Mouse (Mus musculus) heart, embryonic 14.5 days (tissue): ENCODE data around the gene Fos. TPM values are rescaled to one million over a fixed set of nuclear protein-coding genes. Genes with fewer than 3 reads are reported as not detected.

ENCODE experiments used
- ATAC-seq: fragments of 200-750 bp; cut with Nextera tagmentation; 2 replicates; pipeline ENCODE4 v1.8.0; 2017; ENCODE audit warnings: low read depth, moderate TSS enrichment; ENCODE audit not compliant: insufficient number of reproducible peaks, insufficient read depth, low FRiP score
- H3K27ac ChIP-seq, 2 experiments: fragments of 200-500 bp in 1 of 2; fragments of 300-500 bp in 1 of 2; sonication (generic) in 1 of 2; replicated peaks in 1 of 2; 2 replicates each; pipeline ENCODE4 v1.5.1; 2012 to 2014; ENCODE audit warnings: low read depth in 2 of 2, low read length in 2 of 2, control low read depth in 1 of 2, mild to moderate bottlenecking in 1 of 2, mixed read lengths in 1 of 2; ENCODE audit not compliant: control insufficient read depth in 1 of 2, insufficient read depth in 1 of 2
- H3K27me3 ChIP-seq: fragments of 300-500 bp; sonication (generic); 2 replicates; pipeline ENCODE4 v1.6.1; 2014; ENCODE audit warnings: mild to moderate bottlenecking, low read length, control low read depth; ENCODE audit not compliant: control insufficient read depth, insufficient read depth
- H3K36me3 ChIP-seq: fragments of 300-500 bp; sonication (generic); 2 replicates; pipeline ENCODE4 v1.6.1; 2014; ENCODE audit warnings: mild to moderate bottlenecking, control low read depth, low read length, mixed read lengths; ENCODE audit not compliant: control insufficient read depth, insufficient read depth
- H3K4me1 ChIP-seq, 2 experiments: fragments of 200-500 bp in 1 of 2; fragments of 300-500 bp in 1 of 2; sonication (generic) in 1 of 2; 2 replicates each; pipeline ENCODE4 v1.6.1; 2012 to 2014; ENCODE audit warnings: low read length in 2 of 2, control low read depth in 1 of 2, mixed read lengths in 1 of 2; ENCODE audit not compliant: control insufficient read depth in 2 of 2, insufficient read depth in 2 of 2
- H3K4me2 ChIP-seq: fragments of 300-500 bp; sonication (generic); 2 replicates; pipeline ENCODE4 v1.6.1; 2014; ENCODE audit warnings: mild to moderate bottlenecking, low read length
- H3K4me3 ChIP-seq, 2 experiments: fragments of 200-500 bp in 1 of 2; fragments of 300-500 bp in 1 of 2; sonication (generic) in 1 of 2; 2 replicates each; pipeline ENCODE4 v1.5.1; 2012 to 2014; ENCODE audit warnings: low read length in 2 of 2, mild to moderate bottlenecking in 2 of 2, control low read depth in 1 of 2, low read depth in 1 of 2, moderate library complexity in 1 of 2; ENCODE audit not compliant: control insufficient read depth in 1 of 2, insufficient read depth in 1 of 2
- H3K9ac ChIP-seq: fragments of 300-500 bp; sonication (generic); 2 replicates; pipeline ENCODE4 v1.6.1; 2014; ENCODE audit warnings: mild to moderate bottlenecking, low read length
- H3K9me3 ChIP-seq: fragments of 300-500 bp; sonication (generic); 2 replicates; pipeline ENCODE4 v1.6.1; 2016; ENCODE audit warnings: low read length, control low read depth; ENCODE audit not compliant: control insufficient read depth
- WGBS: fragments of 180-500 bp; shearing (Covaris S2); extraction: QIAGEN DNeasy Blood & Tissue Kit; methylation state at CpG from one replicate; pipeline ENCODE4 v1.1.7; 2014; 5-methylcytosine and 5-hydroxymethylcytosine counted together
- polyA plus RNA-seq: library from polyadenylated mRNA; unstranded; fragments of >200 nt; fragmentation: Nextera tagmentation; extraction: Ambion mirVana; gene quantifications from 2 replicates; pipeline ENCODE4 v1.2.1, GENCODE M21; 2014

The Fos gene
- polyA plus RNA-seq, 1 experiment from 2014 or later: 3.8 TPM

GRCm38 (mm10) chr12:85449478-85449877, 24.2 kb upstream of the Fos start:
- no peaks in the 10 kb centered on the region for H3K27me3 ChIP-seq
- ATAC-seq: no peak
- peaks cover 22 to 32% of the 10 kb centered on the region in 2 experiments for H3K4me1 ChIP-seq
- H3K36me3 ChIP-seq: no peaks in the 10 kb centered on the region
- H3K4me2 ChIP-seq: no peak overlapping the region
- no peaks in the 10 kb centered on the region for H3K9me3 ChIP-seq
- H3K27ac ChIP-seq: no peak overlapping the region
- 96% methylated on average over 1 of the region's 1 CpGs for WGBS
- H3K4me3 ChIP-seq: no peak overlapping the region
- H3K9ac ChIP-seq: no peak overlapping the region

GRCm38 (mm10) chr12:85451693-85452491, 21.8 kb upstream of the Fos start:
- peak; percentile 6; the same call in 1 of the 2 replicates for ATAC-seq
- 22% methylated on average over 22 of the region's 22 CpGs for WGBS
- H3K4me3 ChIP-seq: 0 out of 4 replicates have a peak overlapping the region, but pooled peaks of 1 of the 2 experiments have one; percentile 1

GRCm38 (mm10) chr12:85455065-85456058, 18.3 kb upstream of the Fos start:
- Histone ChIP-seq H3K9ac (peak overlapping the region; percentile 81), H3K27ac (peak overlapping the region; percentile 96 to 98), H3K4me2 (peak overlapping the region; percentile 78), H3K4me1 (peaks cover 32 to 48% of the 10 kb centered on the region in 2 experiments), H3K4me3 (peak overlapping the region; percentile 48 to 68), H3K9me3 (no peaks in the 10 kb centered on the region), H3K36me3 (no peaks in the 10 kb centered on the region), H3K27me3 (no peaks in the 10 kb centered on the region)
- ATAC-seq: peak; percentile 96
- under 1% methylated on average over 44 of the region's 44 CpGs for WGBS

More at GRCm38 (mm10) chr12:85451693-85452491, 21.8 kb upstream of the Fos start:
- Histone ChIP-seq H3K4me1 (peaks cover 27 to 46% of the 10 kb centered on the region in 2 experiments), H3K9me3 (no peaks in the 10 kb centered on the region), H3K36me3 (no peaks in the 10 kb centered on the region), H3K27me3 (no peaks in the 10 kb centered on the region), H3K9ac (peak overlapping the region; percentile 54), H3K4me2 (peak overlapping the region; percentile 55), H3K27ac (peak overlapping the region; percentile 44 to 72)

- Histone ChIP-seq H3K4me1 (peaks cover 32 to 48% of the 10 kb centered on the region in 2 experiments), H3K9ac (peak overlapping the region; percentile 81; the same call in 1 of the 2 replicates)
- WGBS: 53% methylated on average over 4 of the region's 4 CpGs
These were observed 17.4 kb upstream of the Fos start for GRCm38 (mm10) chr12:85456276-85456675.

GRCm38 (mm10) chr12:85456966-85457505, 16.7 kb upstream of the Fos start:
- Histone ChIP-seq H3K4me3 (no peak overlapping the region), H3K4me1 (peaks cover 30 to 46% of the 10 kb centered on the region in 2 experiments), H3K4me2 (no peak overlapping the region), H3K9me3 (no peaks in the 10 kb centered on the region), H3K27ac (peak overlapping the region in 1 of 2 experiments; percentile 96; a peak in 2 of 4 replicates), H3K27me3 (no peaks in the 10 kb centered on the region), H3K36me3 (no peaks in the 10 kb centered on the region), H3K9ac (no peak overlapping the region)
- WGBS: 54% methylated on average over 13 of the region's 13 CpGs
- no peak for ATAC-seq

More at GRCm38 (mm10) chr12:85456276-85456675, 17.4 kb upstream of the Fos start:
- H3K36me3 ChIP-seq: no peaks in the 10 kb centered on the region
- no peak for ATAC-seq
- no peaks in the 10 kb centered on the region for H3K9me3 ChIP-seq
- H3K27me3 ChIP-seq: no peaks in the 10 kb centered on the region
- H3K27ac ChIP-seq: peak overlapping the region; percentile 96 to 98; a peak in 3 of 4 replicates
- H3K4me3 ChIP-seq: no peak overlapping the region
- peak overlapping the region; percentile 78 for H3K4me2 ChIP-seq

GRCm38 (mm10) chr12:85459820-85460219, 13.9 kb upstream of the Fos start:
- no peaks in the 10 kb centered on the region for H3K36me3 ChIP-seq
- H3K9ac ChIP-seq: no peak overlapping the region
- no peak overlapping the region for H3K4me2 ChIP-seq
- no peak overlapping the region for H3K27ac ChIP-seq
- no peak overlapping the region for H3K4me3 ChIP-seq
- H3K9me3 ChIP-seq: no peaks in the 10 kb centered on the region
- ATAC-seq: no peak
- peaks cover 25 to 40% of the 10 kb centered on the region in 2 experiments for H3K4me1 ChIP-seq
- no peaks in the 10 kb centered on the region for H3K27me3 ChIP-seq
- WGBS: 60% methylated on average over 4 of the region's 4 CpGs
